Mouse (Mus musculus) cerebellum, adult 9-10 months (tissue): ENCODE measurements around the gene Sept3.
A peak's percentile ranks its signal among the peaks of the same experiment; 100 is the strongest.

Experiments used
- DNase-seq: peaks from one replicate; pipeline ENCODE4 v3.0.0; 2022

The Sept3 gene

GRCm38 (mm10) chr15:82272295-82272694 lies 2.4 kb upstream of the Sept3 start:
- DNase-seq, result peak; percentile 71

- peak; percentile 84 for DNase-seq
Observed at GRCm38 (mm10) chr15:82274927-82275901, 521 bp downstream of the Sept3 start.

- peak; percentile 94 for DNase-seq
Observed at GRCm38 (mm10) chr15:82277591-82277990, 2.9 kb downstream of the Sept3 start.

GRCm38 (mm10) chr15:82280638-82281037 lies 5.9 kb downstream of the Sept3 start:
- DNase-seq, result peak; percentile 46

- no peak for DNase-seq
Observed at GRCm38 (mm10) chr15:82286157-82286556, 11.5 kb downstream of the Sept3 start.

GRCm38 (mm10) chr15:82290252-82290651 lies 15.6 kb downstream of the Sept3 start:
- DNase-seq, result no peak

GRCm38 (mm10) chr15:82292851-82293250 lies 18.2 kb downstream of the Sept3 start:
- no peak for DNase-seq

GRCm38 (mm10) chr15:82293271-82293711 lies 18.6 kb downstream of the Sept3 start:
- no peak for DNase-seq

- DNase-seq, result peak; percentile 46
Observed at GRCm38 (mm10) chr15:82294059-82294458, 19.4 kb downstream of the Sept3 start.

- no peak for DNase-seq
Observed at GRCm38 (mm10) chr15:82298764-82299561, 24.3 kb downstream of the Sept3 start, which contains the start of gene Wbp2nl. Gene Wbp2nl (plus strand): TSS chr15:82298954.

- no peak for DNase-seq
Observed at GRCm38 (mm10) chr15:82307107-82307506, 32.4 kb downstream of the Sept3 start.

GRCm38 (mm10) chr15:82308416-82308815 lies 33.7 kb downstream of the Sept3 start:
- DNase-seq, result no peak

GRCm38 (mm10) chr15:82317839-82318238 lies 43.1 kb downstream of the Sept3 start:
- no peak for DNase-seq

GRCm38 (mm10) chr15:82319613-82320012 lies 44.9 kb downstream of the Sept3 start:
- DNase-seq, result no peak

GRCm38 (mm10) chr15:82322195-82322594 lies 47.5 kb downstream of the Sept3 start:
- DNase-seq, result no peak

- no peak for DNase-seq
Observed at GRCm38 (mm10) chr15:82325382-82325781, 50.7 kb downstream of the Sept3 start.

- DNase-seq, result peak; percentile 74
Observed at GRCm38 (mm10) chr15:82335194-82335593, 60.5 kb downstream of the Sept3 start.

GRCm38 (mm10) chr15:82336629-82337028 lies 61.9 kb downstream of the Sept3 start:
- peak; percentile 27 for DNase-seq

- DNase-seq, result peak; percentile 45
Observed at GRCm38 (mm10) chr15:82337875-82338274, 63.2 kb downstream of the Sept3 start.

GRCm38 (mm10) chr15:82338593-82339112 lies 64.0 kb downstream of the Sept3 start, which contains the start of the genes Naga, Pheta2 and Smdt1:
Gene Naga (minus strand): TSS chr15:82338925.
Gene Pheta2 (plus strand): TSS chr15:82338942.
Gene Smdt1 (plus strand): TSS chr15:82338959.
- DNase-seq, result peak; percentile 96

GRCm38 (mm10) chr15:82339150-82339549 lies 64.5 kb downstream of the Sept3 start:
- peak; percentile 59 for DNase-seq

GRCm38 (mm10) chr15:82339634-82340254 lies 65.1 kb downstream of the Sept3 start:
- DNase-seq, result peak; percentile 39
